Mouse (Mus musculus) macrophage (primary cell): ENCODE measurements around the gene Shprh. TPM values are rescaled to one million over a fixed set of nuclear protein-coding genes. Genes with fewer than 3 reads are reported as not detected.

Experiments used
- polyA plus RNA-seq: library from polyadenylated mRNA; stranded (reverse); fragments of 250-400 nt; gene quantifications from 3 replicates; pipeline ENCODE4 v1.2.4, GENCODE M21; 2018; ENCODE audit warnings: inconsistent platforms

Gene Shprh
- polyA plus RNA-seq, 1 experiment from 2014 or later: 7.9 TPM

Other genes starting within 250 kb of the Shprh start
- not detected in 3 replicates for gene Grm1, start 67.1 kb upstream of the Shprh start, polyA plus RNA-seq
- gene Fbxo30, start 131.9 kb downstream of the Shprh start, polyA plus RNA-seq: 6.9 to 7.7 TPM (median 7.1 TPM) in 3 replicates
- gene Epm2a, start 194.0 kb downstream of the Shprh start, polyA plus RNA-seq: 3.2 to 4.7 TPM (median 3.2 TPM) in 3 replicates